Mouse (Mus musculus): ENCODE measurements around the gene Manbal.

DNA sequence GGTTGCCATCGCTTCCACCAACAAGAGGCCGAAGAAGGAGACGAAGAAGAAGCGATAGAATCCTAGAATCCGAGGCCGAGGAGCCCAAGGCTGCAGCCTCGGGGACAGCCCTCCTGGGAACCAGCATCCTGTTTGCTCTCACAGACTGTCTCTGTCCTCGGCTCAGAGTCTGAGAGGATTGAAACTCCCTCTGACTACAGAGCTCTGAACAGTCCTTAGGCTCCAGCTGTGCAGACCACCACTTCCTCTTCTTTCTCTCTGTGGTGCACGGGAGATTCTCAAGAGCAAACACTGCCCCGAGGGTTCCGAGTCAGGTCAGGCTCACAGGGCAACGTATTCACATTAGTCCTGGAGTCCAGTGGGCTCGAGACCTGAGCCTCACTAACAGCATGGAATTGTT, 28.6 kb downstream of the Manbal start:
- TF ChIP-seq POLR2A (IDR thresholded peaks at IDR 0.05; ENCODE audit: low read depth, low read length) (no peak), CTCF (IDR thresholded peaks at IDR 0.05; ENCODE audit: borderline replicate concordance, insufficient read depth, low read length) (no peak)
